Mouse (Mus musculus) stomach, postnatal 0 days (tissue): Measurements from ENCODE around the gene Birc2. TPM values are rescaled to one million over a fixed set of nuclear protein-coding genes. Genes with fewer than 3 reads are reported as not detected.

ENCODE experiments used
- ATAC-seq: fragments of 200-750 bp; cut with Nextera tagmentation; 2 replicates; pipeline ENCODE4 v1.8.0; 2017; ENCODE audit not compliant: low FRiP score, low TSS enrichment
- DNase-seq: peaks from one replicate; pipeline ENCODE4 v3.0.0-alpha.2; 2016; ENCODE audit warnings: low spot score
- H3K27ac ChIP-seq: fragments of 300-500 bp; sonication (generic); replicated peaks from 2 replicates; pipeline ENCODE4 v1.5.1; 2014; ENCODE audit warnings: mild to moderate bottlenecking, control low read depth
- H3K27me3 ChIP-seq: fragments of 300-500 bp; sonication (generic); 2 replicates; pipeline ENCODE4 v1.6.1; 2014; ENCODE audit warnings: low read length; ENCODE audit not compliant: control insufficient read depth, insufficient read depth
- H3K36me3 ChIP-seq: fragments of 300-500 bp; sonication (generic); 2 replicates; pipeline ENCODE4 v1.6.1; 2014; ENCODE audit warnings: low read length, mixed read lengths; ENCODE audit not compliant: control insufficient read depth, insufficient read depth
- H3K4me1 ChIP-seq: fragments of 300-500 bp; sonication (generic); replicated peaks from 2 replicates; pipeline ENCODE4 v1.6.1; 2014; ENCODE audit warnings: antibody characterized with exemption; ENCODE audit not compliant: control insufficient read depth, insufficient read depth
- H3K4me2 ChIP-seq: fragments of 300-500 bp; sonication (generic); replicated peaks from 2 replicates; pipeline ENCODE4 v1.6.1; 2014; ENCODE audit warnings: low read depth, mild to moderate bottlenecking, control low read depth, moderate library complexity
- H3K4me3 ChIP-seq: fragments of 300-500 bp; sonication (generic); 2 replicates; pipeline ENCODE4 v1.5.1; 2014; ENCODE audit warnings: low read depth, low read length, control low read depth
- H3K9ac ChIP-seq: fragments of 300-500 bp; sonication (generic); 2 replicates; pipeline ENCODE4 v1.6.1; 2014; ENCODE audit warnings: mild to moderate bottlenecking, low read length, control low read depth, mixed read lengths
- H3K9me3 ChIP-seq: fragments of 300-500 bp; sonication (generic); 2 replicates; pipeline ENCODE4 v1.6.1; 2016; ENCODE audit warnings: low read length; ENCODE audit not compliant: control insufficient read depth
- CTCF ChIP-seq: IDR thresholded peaks from 2 replicates; pipeline ENCODE4 v1.5.1; 2016; ENCODE audit warnings: antibody characterized with exemption, low read depth, mild to moderate bottlenecking, moderate library complexity
- EP300 ChIP-seq: optimal IDR thresholded peaks from 2 replicates; pipeline ENCODE3; 2016; ENCODE audit warnings: antibody characterized with exemption
- WGBS: fragments of 180-500 bp; shearing (Covaris S2); extraction: QIAGEN DNeasy Blood & Tissue Kit; methylation state at CpG from one replicate; pipeline ENCODE4 v1.1.7; 2014; 5-methylcytosine and 5-hydroxymethylcytosine counted together
- polyA plus RNA-seq: library from polyadenylated mRNA; unstranded; fragments of >200 nt; fragmentation: Nextera tagmentation; extraction: Ambion mirVana; gene quantifications from 2 replicates; pipeline ENCODE4 v1.2.1, GENCODE M21; 2015

Birc2 gene
- polyA plus RNA-seq, result 17.2 and 20.0 TPM in 2 replicates

DNA sequence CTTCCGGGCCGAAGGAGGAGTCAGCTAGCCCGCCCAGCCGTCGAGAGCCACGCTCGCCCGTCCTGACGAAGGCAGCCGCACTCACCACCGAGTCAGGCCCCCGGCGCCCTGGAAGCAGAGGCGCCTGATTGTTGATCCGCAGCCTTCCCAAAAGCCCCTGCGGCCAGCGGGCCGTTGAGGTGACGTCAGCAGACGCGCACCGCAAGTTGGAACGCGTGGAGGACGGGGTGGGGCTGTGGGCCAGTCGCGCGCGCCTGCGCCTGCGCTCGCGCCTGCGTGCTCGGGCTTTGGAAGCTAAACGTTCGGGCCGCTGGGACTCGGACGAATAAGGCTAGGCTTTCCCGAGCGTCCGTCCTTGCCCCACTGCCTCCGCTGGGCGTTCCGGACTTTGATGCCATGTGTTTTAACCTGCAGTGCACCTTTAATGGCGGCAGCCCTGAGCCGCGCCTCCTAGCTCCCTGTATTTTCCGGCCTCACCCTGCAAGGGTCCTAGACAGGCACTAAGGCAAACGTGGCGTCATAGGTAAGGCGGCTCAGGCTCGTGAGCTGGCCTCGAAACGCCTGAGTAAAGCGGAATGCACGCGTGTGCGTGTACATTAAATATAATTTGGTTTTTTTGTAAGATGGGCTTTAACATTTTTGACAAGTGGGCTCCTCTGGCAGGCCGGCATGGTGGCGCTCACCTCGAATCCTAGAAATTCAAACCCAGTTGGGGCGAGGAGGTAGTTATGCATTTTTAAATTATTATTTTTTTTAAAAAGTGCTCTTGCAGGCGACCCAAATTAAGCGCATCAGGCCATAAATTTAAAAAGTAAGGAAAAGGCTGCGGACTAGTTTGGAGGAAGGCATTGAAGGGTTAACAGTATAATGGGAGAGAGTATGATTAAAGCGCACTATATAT is at the start of gene Birc2:
Gene Birc2 (minus strand): TSS at position 160 of the 901 bp plus-strand sequence.
- H3K27me3 ChIP-seq, result no peaks in the 10 kb centered on the region
- DNase-seq, result peak; percentile 99
- peaks cover 6% of the 10 kb centered on the region for H3K36me3 ChIP-seq
- H3K4me2 ChIP-seq, result peak within 1 kb of the TSS; percentile 77
- H3K9me3 ChIP-seq, result no peaks in the 10 kb centered on the region
- peak within 1 kb of the TSS; percentile 69 for H3K4me3 ChIP-seq
- H3K9ac ChIP-seq, result peak within 1 kb of the TSS; percentile 85
- TF ChIP-seq EP300 (no peak), CTCF (peak; percentile 34)
- whole genome bisulfite sequencing, result under 1% methylated on average over 62 of the region's 68 CpGs
- H3K27ac ChIP-seq, result peak within 1 kb of the TSS; percentile 98
- no peaks in the 10 kb centered on the region; the same call in 1 of the 2 replicates for H3K4me1 ChIP-seq
- peak; percentile 97 for ATAC-seq

DNA sequence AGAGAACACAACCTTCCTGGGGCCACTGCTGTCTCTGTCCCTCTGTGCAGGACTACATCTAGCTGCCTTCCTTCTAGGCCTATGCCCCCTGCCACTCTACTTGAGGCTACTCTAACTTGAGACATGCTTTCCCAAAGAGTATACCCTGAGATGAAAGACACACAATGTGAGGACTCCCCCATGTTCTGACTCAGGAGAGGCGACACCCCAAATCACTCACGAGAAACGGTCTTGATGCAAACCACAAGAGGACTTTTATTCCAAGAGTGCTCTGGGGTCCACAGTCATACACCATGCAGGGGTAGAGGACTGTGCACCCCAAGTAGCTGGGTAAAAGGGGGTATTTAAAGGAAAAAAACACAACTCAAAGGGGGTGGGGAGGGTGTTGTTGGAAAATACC is 47.5 kb upstream of the Birc2 start:
- WGBS, result 98% methylated on average over 3 of the region's 3 CpGs
- ATAC-seq (no peak), DNase-seq (no peak)
- Histone ChIP-seq H3K4me2 (no peak overlapping the region), H3K27me3 (no peaks in the 10 kb centered on the region), H3K9me3 (no peaks in the 10 kb centered on the region), H3K4me3 (no peak overlapping the region), H3K9ac (no peak overlapping the region), H3K27ac (no peak overlapping the region), H3K36me3 (no peaks in the 10 kb centered on the region), H3K4me1 (no peaks in the 10 kb centered on the region)
- TF ChIP-seq EP300 (no peak), CTCF (no peak)

DNA sequence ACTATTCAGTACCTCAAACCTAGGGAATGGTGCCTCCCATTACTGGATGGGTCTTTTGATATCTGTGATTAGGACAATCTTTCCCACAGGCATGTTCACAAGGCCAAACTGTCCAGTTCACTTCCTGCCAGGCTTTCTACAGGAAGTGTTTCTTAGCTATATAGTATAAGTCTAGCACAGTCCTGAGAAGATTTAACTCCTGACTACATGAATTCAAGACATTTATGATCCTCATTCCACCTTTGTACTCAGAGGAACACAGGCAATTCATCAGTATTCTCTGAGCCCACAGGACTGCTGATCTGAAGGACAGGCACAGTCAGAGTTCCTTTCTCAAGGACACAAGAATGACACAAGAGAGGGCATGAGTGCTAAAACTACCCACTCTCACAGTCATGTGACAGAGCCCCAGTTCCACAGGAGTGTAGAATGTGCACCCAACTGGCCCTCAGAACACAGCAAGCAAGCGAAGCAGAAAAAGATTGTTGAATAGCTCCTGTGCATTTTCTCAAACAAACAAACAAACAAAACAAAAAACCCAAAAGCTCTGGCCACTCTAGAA is 45.5 kb upstream of the Birc2 start:
- DNase-seq (no peak), ATAC-seq (no peak)
- no peak for TF ChIP-seq CTCF
- no peak for TF ChIP-seq EP300
- Histone ChIP-seq H3K9ac (no peak overlapping the region), H3K4me1 (no peaks in the 10 kb centered on the region), H3K36me3 (no peaks in the 10 kb centered on the region), H3K27ac (no peak overlapping the region), H3K4me2 (no peak overlapping the region), H3K4me3 (no peak overlapping the region), H3K9me3 (no peaks in the 10 kb centered on the region), H3K27me3 (no peaks in the 10 kb centered on the region)
- 87% methylated on average over 1 of the region's 1 CpGs for WGBS

DNA sequence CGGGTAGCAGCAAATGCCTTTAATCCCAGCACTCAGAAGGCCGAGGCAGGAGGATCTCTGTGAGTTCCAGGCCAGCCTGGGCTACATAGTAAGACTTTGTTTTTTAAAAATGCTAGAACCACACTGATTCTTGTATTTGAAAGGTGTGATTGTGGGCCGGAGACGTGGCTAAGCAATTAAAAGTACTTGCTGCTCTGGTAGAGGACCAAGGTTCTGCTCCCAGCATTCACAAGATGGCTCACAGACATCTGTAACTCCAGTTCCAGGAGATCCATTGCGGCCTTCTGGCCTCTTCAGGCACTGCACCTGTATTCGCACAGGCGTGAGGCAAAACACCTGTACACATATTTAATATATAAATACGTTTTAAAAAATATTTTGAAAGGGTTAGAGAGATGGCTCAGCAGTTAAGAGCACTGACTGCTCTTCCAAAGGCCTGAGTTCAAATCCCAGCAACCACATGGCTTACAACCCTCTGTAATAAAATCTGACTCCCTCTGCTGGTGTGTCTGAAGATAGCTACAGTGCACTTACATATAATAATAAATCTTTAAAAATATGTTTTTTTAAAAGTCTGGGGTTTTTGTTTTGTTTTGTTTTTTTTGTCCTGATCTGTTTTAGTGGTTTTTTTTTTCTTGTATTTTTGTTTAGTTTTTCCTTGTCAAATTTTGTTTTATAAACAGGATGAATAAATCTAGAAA is 36.8 kb upstream of the Birc2 start:
- ATAC-seq (no peak), DNase-seq (no peak)
- Histone ChIP-seq H3K9ac (no peak overlapping the region), H3K27ac (no peak overlapping the region; the same call in 1 of the 2 replicates), H3K36me3 (no peaks in the 10 kb centered on the region), H3K4me1 (no peaks in the 10 kb centered on the region), H3K9me3 (no peaks in the 10 kb centered on the region), H3K4me3 (no peak overlapping the region; the same call in 1 of the 2 replicates), H3K4me2 (peak overlapping the region; percentile 86; the same call in 1 of the 2 replicates), H3K27me3 (no peaks in the 10 kb centered on the region)
- no peak for TF ChIP-seq EP300
- TF ChIP-seq CTCF, result peak; percentile 36; the same call in 1 of the 2 replicates
- 86% methylated on average over 8 of the region's 8 CpGs for WGBS

DNA sequence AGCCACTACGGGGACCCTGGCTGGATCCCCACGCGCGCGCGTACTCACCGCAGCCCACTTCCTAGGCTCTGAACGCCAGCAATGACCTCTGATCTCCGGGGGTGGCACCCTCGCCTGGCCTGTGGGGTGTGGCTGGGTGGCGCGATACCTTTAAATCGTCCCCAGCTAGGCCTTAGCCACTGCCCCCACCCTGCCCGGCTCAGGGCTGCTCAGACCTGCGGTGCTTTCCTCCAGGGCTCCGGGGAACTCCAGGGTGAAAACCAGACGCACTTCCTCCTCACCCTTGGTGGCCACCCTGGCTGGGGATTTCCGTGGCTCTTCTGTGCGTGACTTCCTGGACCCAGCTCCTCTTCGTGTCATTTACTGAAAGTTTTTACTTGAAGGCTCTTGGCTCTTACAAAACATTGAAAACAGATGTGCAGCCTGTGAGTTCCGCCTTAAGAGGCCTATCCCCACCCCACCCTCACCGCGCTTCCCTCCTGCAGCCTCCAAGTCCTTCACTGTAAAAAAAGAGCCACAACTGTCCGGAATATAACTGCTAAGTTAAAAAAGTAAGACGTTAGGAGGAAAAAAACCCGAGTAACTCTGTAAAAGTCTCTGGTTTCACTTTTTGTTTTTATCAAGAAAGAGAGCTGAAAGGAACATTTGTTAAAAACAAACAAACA is 36.0 kb upstream of the Birc2 start, which contains the start of gene Birc3:
Gene Birc3 (minus strand): TSS at position 412 of the 665 bp plus-strand sequence.
- H3K9me3 ChIP-seq, result no peaks in the 10 kb centered on the region
- ATAC-seq, result peak; percentile 93
- 3% methylated on average over 26 of the region's 26 CpGs for WGBS
- H3K27me3 ChIP-seq, result no peaks in the 10 kb centered on the region
- H3K27ac ChIP-seq, result peak within 1 kb of the TSS; percentile 93
- H3K4me3 ChIP-seq, result peak within 1 kb of the TSS; percentile 62
- DNase-seq, result peak; percentile 81
- H3K4me2 ChIP-seq, result peak within 1 kb of the TSS; percentile 86
- no peaks in the 10 kb centered on the region for H3K4me1 ChIP-seq
- TF ChIP-seq CTCF (0 out of 2 replicates have a peak, but pooled peaks have one; percentile 1), EP300 (no peak)
- H3K36me3 ChIP-seq, result no peaks in the 10 kb centered on the region; the same call in 1 of the 2 replicates
- peak within 1 kb of the TSS; percentile 86 for H3K9ac ChIP-seq
